Mouse (Mus musculus) spleen, adult 18-20 months (tissue): Measurements from ENCODE around the gene Amh.

Source experiments
- DNase-seq, 2 experiments: peaks; one replicate each; pipeline ENCODE4 v3.0.0; 2022; ENCODE audit warnings: mixed read lengths in 2 of 2

The Amh gene

DNA sequence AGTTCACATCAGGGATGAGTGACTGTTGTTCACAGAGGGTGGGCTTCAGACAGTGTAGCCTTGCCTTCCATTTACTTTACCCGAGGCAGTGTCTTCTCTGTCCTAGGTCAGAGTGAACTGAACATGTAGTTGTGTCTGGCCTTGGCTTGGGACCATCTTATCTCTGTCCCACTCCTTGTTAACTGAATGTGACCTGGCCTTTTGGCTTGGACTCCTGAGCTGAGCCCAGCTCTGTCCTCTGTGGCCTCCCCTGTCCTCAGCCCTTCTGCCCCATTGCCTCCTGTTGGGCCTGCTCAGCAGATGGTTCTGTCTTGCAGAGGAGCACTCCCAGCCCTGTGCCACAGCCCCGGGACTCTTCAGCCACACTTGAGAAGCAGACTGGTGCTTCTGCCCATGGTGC, 17.5 kb upstream of the Amh start:
- DNase-seq, result no peak

DNA sequence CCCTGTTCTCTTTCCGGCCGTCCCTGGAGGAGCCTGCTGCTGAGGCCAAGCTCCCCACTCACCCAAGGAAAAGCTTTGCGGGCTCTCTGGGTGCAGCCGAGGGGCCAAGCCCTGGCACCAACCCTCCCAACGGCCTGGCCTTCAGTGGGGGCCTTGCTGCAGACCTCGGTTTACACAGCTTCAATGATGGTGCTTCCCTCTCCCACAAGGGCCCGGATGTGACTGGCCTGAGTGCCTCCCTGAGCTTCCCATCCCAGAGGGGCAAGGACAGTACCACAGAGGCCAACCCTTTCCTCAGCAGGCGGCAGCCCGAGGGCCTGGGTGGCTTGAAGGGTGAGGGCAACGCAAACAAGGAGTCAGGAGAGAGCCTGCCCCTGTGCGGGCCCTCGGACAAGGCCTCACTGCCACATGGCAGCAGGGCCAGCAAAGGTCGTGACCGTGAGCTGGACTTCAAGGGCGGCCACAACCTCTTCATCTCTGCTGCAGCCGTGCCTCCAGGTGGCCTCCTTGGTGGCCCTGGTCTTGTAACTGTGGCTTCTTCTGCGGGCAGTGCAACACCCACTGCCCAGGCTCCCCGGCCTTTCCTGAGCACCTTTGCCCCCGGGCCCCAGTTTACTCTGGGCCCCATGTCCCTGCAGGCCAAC, 14.2 kb upstream of the Amh start:
- no peak for DNase-seq

DNA sequence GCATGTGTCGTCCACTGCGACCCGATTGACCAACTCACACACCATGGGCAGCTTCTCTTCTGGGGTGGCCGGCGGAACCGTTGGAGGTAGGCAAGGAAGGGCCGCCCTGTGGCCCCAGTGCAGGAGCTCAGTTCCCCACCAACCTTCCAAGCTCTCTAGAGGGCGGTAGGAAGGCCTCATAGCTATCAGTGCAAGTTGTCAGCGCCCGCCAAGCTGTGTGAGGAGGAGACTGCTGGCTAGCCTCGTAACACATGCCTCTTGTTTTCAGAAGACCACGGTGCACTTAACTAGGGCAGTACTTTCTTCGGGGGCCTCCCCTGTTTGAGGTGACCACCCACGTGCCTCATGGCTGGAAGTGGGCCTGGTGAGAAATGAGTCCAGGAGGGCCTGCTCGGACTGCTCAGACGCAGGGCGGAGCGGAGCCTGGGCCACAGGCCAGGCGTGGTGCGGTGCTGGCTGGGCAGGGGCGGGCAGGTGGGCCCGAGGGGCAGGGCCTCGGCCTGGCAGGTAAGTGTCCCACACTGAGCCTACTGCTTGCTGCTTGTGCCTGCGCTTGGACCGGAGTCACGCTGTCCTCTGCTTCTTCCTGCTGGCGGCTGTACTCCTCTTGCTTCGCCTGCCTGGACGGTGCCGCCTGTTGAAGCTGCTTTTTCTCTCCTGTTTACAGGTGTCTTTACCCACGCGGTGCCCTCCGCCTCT, 13.4 kb upstream of the Amh start:
- no peak for DNase-seq

DNA sequence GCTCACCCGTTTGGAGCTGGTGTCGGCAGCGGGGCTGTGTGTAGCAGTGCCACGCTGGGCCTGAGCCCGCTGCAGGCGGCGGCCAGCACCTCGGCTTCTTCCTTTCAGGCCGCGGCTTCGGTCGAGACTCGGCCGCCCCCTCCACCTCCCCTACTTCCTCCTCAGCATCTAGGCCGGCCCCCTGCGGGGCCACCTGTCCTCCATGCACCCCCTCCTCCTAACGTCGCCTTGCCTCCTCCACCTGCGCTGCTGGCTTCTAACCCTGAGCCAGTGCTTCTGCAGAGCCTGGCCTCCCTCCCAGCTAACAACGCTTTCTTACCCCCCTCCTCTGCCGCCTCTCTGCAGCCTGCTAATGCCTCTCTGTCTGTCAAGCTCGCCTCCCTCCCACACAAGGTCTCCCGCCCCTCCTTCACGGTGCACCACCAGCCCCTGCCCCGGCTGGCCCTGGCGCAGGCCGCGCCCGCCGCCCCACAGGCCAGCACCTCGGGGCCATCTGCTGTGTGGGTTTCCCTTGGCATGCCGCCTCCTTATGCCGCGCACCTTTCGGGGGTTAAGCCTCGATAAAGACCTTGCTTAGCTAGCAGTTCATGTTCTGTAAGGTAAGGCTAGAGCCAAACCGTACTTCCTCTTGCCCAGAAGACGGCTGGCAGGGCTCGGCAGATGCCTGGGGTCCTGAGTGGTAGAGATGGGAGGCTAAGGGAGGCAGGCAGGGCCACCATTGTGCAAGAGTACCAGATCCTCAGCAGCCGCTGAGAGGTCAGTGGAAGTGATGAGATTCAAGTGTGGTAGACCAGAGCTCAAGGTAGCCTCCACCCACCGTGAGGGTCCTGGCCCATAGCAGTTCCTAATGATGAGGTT, 12.6 kb upstream of the Amh start:
- DNase-seq, result no peak

DNA sequence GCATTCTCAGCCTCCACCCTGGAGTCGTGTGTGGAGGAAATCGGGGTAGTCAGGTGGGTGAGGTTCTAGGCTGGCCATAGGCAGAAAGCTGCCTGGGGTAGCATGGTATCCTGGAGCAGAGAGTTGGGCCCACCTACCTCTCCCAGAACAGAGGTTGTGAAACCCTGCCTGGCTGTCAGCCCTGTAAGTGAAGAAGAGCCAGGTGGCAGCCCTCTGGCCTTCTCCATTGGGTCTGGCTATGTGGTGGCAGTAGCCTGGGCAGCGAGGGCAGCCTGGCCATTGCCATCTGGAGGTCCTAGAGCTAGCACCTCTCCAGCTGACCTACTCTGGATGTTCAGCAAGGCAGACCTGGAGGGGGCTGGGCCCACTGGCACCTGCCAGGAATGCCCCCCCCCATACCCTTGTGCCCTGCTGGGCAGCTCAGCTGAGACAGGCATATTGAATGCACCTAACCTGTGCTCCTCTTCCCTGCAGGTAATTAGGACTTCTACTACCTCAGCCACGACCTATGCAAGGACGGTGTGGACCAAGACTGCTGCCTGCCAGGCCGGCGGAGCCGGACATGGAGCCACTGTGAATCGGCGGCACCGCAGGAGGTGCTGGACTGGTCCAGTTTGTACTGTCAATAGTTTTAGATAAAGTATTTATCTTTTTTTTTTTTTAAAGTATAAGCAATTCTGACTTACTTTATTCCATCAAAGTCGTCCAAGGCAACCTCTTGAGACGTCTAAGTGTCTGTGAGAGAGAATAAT, 11.8 kb upstream of the Amh start:
- no peak for DNase-seq

DNA sequence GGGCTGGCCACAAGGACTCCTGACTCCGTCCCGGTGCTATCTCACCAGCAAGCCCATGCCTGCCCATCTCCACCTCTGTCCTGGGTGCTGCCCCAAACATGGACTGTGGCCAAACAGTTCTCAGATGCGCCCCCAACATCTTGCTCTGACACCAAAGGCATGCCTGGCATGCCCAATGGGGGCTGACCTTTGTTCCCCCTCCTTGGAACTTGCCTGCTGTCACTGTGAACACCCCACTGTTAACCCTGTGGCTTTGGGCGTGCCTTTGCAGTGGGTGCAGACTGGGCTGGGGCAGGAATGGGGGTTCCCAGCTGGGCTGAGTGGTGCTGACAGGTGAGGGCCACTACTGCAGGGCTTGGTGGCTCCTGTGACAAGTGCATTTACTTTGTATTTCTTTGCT, 11.2 kb upstream of the Amh start:
- DNase-seq, result no peak

DNA sequence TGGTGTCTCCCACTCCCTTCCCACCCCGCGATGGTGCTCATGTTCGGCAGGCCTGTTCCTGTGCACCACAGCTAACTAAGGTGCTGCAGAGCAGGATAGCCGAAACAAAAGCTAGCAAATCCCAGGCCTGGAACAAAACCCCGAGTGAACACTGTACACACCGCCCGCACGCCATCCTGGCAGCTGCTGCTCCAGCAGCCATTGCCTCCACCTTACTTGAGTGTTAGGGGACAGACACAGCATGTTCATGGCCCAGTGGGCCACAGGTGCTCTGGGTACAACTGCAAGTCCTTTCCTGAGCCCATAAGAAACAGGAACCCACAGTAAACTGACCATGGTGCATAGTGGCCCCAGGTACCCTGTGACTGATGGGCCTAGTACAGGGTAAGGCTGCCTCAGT, 10.3 kb upstream of the Amh start:
- DNase-seq, result no peak

DNA sequence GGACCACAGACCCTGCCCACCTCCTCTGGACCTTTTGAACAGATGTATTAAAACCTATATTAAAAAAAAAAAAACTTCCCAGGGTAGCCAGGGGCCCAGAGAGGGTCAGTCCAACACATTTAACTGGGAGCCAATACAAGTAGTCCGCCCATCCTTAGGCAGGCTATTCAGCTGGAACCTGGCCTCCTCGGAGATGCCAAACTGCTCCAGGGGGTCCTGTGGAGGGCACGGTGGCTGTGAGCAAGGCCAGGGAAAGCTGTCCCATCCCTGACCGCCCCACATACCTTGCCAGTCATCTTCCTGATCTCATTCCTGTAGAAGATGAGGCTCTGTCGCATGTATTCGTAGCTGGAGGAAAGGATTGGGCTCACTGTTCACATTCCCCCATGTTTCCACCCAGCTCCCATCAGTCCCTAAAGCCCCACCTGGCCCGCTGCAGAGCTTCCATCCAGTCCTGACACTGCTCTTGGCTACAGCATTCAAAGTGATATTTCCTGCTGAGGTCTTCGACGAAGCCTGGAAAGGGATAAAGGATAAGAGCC, 8.7 kb upstream of the Amh start:
- no peak for DNase-seq

DNA sequence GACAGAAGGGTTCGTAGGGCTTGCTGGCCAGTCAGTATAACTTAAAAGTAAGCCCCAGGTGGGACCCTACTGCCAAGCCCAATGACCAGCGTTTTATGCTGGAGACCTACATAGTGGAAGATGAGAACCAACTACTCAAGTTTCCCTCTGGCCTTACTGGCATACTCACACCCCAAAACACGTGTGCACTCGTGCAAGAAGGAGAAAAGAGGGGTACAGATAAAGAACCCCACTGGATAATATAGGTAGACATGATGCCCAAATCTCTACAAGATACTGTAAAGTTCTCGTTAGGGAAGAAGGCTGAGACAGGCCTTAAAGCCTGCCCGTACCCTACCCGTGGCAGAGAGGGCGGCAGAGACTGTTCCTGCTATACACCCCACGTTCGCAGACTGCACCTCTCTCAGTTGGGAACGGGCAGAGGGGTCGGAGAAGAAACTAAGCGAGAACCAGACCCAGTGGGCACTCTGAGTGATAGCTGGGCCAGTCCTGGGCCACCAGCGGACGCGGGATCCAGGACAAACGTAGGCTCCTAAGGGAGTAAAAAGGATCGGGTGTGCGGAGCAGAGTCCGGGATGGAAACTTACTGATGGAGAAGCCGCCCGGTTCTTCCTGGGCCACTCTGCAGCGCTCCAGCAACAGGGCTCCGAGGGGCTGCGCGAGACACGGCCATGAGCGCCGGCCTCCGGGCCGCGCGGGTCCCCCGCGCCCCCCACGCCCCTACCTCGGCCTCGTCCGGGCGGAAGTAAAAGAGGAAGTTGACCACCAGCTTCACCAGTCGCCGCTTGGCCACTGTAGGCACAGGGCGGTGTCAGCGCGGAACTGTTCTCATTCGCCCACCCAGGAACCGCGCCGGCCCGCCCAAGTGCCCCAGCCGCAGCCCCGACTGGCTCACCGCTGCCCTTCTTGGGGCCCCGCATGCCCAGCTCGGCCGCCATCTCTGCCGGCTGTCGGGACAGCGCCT, 7.6 kb upstream of the Amh start:
- DNase-seq, result no peak

DNA sequence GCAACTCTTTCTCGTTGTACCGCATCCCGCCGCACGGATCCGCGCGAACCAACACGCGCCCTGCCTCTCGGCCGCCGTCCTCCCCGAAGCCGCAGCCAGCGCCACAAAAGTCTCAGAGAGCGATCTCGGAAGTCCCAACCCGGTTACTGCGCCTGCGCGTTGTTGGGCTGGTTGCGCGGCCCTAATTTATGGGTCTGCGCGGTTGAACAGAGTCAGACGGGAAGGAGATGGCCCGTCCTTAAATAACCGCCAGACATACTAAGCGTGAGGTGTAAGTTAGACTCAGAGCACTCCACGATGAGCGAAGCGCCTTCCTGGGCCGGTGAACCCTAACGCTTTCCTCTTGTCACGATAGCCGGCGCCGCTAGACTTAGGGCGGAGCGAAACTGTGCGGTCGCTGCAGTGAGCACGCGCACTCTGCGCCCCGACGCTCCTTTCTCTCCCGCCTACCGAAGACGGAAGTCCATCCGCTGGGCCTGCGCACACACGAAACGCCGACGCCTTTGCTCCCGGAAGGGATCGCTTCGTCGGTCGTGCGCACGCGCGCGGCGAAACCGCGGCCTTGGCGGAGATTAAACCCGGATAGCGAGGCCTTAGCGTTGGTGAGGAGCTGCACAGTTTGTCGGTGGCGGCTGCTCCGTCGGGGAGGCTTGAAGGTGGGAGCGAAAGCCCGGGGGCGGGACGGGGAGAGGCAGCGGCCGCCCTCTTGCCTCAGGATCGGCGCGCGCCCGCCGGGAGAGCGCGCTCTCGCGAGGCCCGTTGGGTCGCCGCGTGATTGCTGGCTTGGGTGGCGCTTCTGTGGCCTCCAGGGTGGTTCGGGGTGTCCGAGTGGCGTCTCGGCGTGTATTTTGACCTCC, 6.7 kb upstream of the Amh start, which contains the start of the genes Sf3a2 and Plekhj1:
Gene Sf3a2 (plus strand): TSS at position 49 of the 857 bp plus-strand sequence.
Gene Plekhj1 (minus strand): TSS at position 477 of the 857 bp plus-strand sequence.
- DNase-seq, result peak; percentile 91 to 96

DNA sequence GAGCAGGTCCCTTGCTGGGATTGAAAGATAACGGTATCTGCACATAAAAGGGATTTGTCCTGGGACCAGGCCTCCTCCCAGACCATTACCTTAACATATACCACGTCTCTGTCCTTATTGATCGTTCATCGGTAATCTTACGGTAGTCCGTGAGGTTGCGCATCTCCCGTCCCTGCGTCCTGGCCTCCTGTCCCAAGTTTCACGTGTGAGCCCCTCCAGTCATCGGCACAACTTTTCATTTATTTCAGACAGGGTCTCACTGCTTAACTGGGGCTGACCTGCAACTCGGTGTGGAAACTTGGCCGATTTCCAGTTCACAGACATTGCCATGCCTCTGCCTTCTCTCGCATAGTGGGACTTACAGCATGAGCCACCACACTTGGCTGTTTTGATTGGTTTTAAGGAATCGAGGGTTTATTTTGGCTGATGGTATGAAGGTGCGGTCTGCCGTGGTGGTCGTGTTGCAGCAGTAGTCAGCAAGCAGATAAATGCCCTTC, 5.9 kb upstream of the Amh start:
- no peak for DNase-seq

DNA sequence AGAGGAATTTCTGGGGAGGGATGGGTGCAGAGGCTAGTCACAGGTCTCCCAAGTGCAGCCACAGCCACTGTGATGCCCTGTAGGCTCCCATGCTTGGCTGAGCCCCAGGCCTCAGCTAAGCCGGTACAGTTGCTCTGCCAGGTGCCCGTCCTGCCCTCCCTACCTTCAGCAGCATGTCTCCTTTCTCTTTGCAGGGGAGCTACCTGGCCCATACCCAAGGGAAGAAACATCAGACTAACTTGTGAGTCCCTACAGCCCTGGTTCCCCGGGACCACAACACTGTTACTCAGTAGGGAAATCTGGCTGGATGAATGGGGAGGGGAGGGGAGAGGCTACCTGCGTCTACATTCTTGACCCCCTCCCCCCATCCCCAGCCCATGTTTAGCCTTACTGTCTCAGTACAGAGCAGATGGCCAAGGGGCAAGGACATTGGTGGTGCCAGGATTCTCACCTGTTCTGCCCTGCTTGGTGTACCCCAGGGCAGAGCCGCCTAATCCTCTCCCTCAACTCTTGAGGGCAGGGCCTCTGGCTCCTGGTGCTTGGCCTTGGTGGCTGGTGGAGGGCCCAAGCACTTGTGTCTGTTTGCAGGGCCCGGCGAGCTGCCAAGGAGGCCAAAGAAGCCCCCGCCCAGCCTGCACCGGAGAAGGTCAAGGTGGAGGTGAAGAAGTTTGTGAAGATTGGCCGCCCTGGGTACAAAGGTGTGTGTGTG, 2.7 kb upstream of the Amh start:
- no peak for DNase-seq

DNA sequence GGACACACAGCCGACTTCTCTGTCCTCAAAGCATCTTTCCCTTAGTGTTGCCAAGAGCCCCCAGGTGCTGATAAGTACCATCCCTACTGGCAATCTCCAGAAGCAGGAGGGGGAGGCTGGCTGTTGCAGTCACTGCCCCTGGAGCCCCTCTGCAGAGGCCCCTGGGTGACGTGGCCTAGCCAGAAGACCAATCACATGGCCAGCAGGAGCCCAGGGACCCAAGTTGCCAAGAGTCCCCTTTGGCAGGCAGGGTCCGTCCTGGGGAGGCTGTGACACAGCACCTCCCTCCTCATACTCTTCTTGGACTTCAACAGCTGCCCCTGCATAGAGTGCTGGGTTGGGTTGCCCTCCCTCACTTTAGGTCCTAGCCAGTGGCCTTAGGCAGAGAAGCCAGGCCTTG, 2.0 kb upstream of the Amh start:
- no peak for DNase-seq

DNA sequence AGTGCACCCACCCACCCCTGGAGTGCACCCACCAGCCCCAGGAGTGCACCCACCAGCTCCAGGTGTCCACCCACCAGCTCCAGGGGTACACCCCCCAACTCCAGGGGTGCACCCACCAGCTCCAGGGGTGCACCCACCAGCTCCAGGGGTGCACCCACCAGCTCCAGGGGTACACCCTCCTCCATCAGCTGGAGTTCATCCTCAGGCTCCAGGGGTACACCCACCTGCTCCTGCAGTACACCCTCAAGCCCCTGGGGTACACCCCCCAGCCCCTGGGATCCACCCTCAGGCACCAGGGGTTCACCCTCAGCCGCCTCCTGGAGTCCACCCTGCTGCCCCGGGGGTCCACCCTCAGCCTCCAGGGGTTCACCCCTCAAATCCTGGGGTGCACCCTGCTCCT, 703 bp upstream of the Amh start:
- DNase-seq, result no peak

DNA sequence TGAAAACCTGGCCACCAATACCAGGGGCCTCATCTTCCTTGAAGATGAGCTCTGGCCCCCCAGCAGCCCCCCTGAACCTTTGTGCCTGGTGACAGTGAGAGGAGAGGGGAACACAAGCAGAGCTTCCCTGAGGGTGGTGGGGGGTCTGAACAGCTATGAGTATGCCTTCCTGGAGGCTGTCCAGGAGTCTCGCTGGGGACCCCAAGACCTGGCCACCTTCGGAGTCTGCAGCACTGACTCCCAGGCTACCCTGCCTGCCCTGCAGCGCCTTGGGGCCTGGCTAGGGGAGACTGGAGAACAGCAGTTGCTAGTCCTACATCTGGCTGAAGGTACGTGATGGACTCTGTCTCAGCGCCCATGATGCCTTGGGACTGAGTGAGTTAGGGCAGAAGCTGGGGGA, 279 bp downstream of the Amh start:
- no peak for DNase-seq

DNA sequence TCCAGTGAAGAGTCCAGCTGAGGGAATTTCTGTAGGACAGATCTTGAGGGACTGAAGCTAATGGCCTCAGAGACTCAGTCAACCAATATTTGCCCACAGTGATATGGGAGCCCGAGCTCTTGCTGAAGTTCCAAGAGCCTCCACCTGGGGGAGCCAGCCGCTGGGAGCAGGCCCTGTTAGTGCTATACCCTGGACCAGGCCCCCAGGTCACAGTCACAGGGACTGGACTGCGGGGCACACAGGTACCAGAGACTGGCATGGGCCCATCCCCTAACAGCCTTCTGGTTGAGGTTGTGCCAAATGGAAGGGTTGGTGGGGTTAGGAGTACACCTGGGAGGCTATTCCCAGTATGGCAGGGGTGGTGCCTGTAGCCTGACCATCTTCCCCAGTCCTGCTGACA, 882 bp downstream of the Amh start:
- peak; percentile 47 to 77 for DNase-seq

DNA sequence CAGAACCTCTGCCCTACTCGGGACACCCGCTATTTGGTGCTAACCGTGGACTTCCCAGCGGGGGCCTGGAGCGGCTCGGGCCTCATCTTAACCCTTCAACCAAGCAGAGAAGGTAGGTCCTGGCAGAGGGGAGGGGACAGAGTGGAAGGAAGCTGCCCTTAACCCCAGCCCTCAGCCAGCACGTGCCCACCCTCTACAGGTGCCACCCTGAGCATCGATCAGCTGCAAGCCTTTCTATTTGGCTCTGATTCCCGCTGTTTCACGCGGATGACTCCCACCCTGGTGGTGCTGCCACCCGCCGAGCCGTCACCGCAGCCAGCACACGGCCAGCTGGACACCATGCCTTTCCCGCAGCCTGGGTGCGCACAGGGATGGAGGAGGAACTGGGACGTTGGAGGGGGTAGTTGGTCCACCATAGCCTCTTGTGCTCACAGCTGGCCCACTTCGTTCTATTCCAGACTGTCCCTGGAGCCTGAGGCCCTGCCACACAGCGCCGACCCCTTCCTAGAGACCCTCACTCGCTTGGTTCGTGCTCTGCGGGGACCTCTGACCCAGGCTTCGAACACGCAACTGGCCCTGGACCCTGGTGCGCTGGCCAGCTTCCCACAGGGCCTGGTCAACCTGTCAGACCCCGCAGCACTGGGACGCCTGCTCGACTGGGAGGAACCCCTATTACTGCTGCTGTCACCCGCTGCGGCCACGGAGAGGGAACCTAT, 1.5 kb downstream of the Amh start:
- no peak for DNase-seq

DNA sequence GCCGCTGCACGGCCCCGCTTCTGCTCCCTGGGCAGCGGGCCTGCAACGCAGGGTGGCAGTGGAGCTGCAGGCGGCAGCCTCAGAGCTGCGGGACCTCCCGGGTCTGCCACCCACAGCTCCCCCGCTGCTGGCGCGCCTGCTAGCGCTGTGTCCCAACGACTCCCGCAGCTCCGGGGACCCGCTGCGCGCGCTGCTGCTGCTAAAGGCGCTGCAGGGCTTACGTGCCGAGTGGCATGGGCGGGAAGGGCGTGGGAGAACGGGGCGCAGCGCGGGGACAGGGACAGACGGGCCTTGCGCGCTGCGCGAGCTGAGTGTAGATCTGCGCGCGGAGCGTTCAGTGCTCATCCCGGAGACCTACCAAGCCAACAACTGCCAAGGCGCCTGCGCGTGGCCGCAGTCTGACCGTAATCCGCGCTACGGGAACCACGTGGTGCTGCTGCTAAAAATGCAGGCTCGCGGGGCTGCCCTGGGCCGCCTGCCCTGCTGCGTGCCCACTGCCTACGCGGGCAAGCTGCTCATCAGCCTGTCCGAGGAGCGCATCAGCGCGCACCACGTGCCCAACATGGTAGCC, 2.1 kb downstream of the Amh start:
- peak; percentile 42 to 50 for DNase-seq
